Mouse (Mus musculus) heart, embryonic 12.5 days (tissue): ENCODE measurements around the gene Lcn3. TPM values are rescaled to one million over a fixed set of nuclear protein-coding genes. Genes with fewer than 3 reads are reported as not detected.

ENCODE experiments used
- polyA plus RNA-seq: library from polyadenylated mRNA; unstranded; fragments of >200 nt; fragmentation: Nextera tagmentation; extraction: Ambion mirVana; gene quantifications from 2 replicates; pipeline ENCODE4 v1.2.1, GENCODE M21; 2016

The Lcn3 gene
- polyA plus RNA-seq, 1 experiment from 2014 or later, result not detected

Other genes with a start within 250 kb of the Lcn3 start
- 21.1 and 22.3 TPM in 2 replicates for gene Traf2, start 218.6 kb upstream of the Lcn3 start, polyA plus RNA-seq
- gene Edf1, start 207.7 kb upstream of the Lcn3 start, polyA plus RNA-seq, result 300 and 303 TPM in 2 replicates
- 1.2 and 3.5 TPM in 2 replicates for gene Mamdc4, start 190.7 kb upstream of the Lcn3 start, polyA plus RNA-seq
- gene Phpt1, start 190.3 kb upstream of the Lcn3 start, polyA plus RNA-seq, result 161 and 164 TPM in 2 replicates
- gene Ajm1, start 183.8 kb upstream of the Lcn3 start, polyA plus RNA-seq, result 0.46 and 0.51 TPM in 2 replicates
- 48.6 and 49.2 TPM in 2 replicates for gene Rabl6, start 157.0 kb upstream of the Lcn3 start, polyA plus RNA-seq
- gene Ccdc183, start 147.9 kb upstream of the Lcn3 start, polyA plus RNA-seq, result 0.12 and 0.14 TPM in 2 replicates
- 15.3 and 17.8 TPM in 2 replicates for gene Tmem141, start 143.6 kb upstream of the Lcn3 start, polyA plus RNA-seq
- gene Fcna, start 137.5 kb upstream of the Lcn3 start, polyA plus RNA-seq, result 0.63 and 1.1 TPM in 2 replicates
- gene Lcn8, start 112.4 kb upstream of the Lcn3 start, polyA plus RNA-seq, result not detected in 2 replicates
- gene Lcn5, start 107.6 kb upstream of the Lcn3 start, polyA plus RNA-seq, result not detected in 2 replicates
- not detected in 2 replicates for gene Lcn6, start 88.8 kb upstream of the Lcn3 start, polyA plus RNA-seq
- not detected in 2 replicates for gene Lcn10, start 82.8 kb upstream of the Lcn3 start, polyA plus RNA-seq
- gene Obp2a, start 65.5 kb upstream of the Lcn3 start, polyA plus RNA-seq, result not detected in 2 replicates
- gene Bmyc, start 58.8 kb upstream of the Lcn3 start, polyA plus RNA-seq, result 57.5 and 58.9 TPM in 2 replicates
- gene Obp2b, start 28.6 kb upstream of the Lcn3 start, polyA plus RNA-seq, result not detected in 2 replicates
- not detected in 2 replicates for gene Lcn11, start 11.4 kb downstream of the Lcn3 start, polyA plus RNA-seq
- gene Gm13539, start 16.7 kb downstream of the Lcn3 start, polyA plus RNA-seq, result not detected in 2 replicates
- not detected in 2 replicates for gene Glt6d1, start 50.3 kb downstream of the Lcn3 start, polyA plus RNA-seq
- not detected in 2 replicates for gene Lcn9, start 57.6 kb downstream of the Lcn3 start, polyA plus RNA-seq
- not detected in 2 replicates for gene Sohlh1, start 81.7 kb downstream of the Lcn3 start, polyA plus RNA-seq
- gene Kcnt1, start 98.2 kb downstream of the Lcn3 start, polyA plus RNA-seq, result not detected in 2 replicates
- 17.9 and 22.1 TPM in 2 replicates for gene Camsap1, start 217.7 kb downstream of the Lcn3 start, polyA plus RNA-seq